Mouse (Mus musculus): ENCODE measurements around the gene Pmfbp1. TPM values are rescaled to one million over a fixed set of nuclear protein-coding genes. Genes with fewer than 3 reads are reported as not detected.

Pmfbp1 gene
- polyA plus RNA-seq, 1 experiment from 2014 or later, result 0.17 TPM

- Histone ChIP-seq H3K27ac (replicated peaks; ENCODE audit: low read depth, low read length) (no peak overlapping the region), H3K9ac (replicated peaks; ENCODE audit: low read length) (no peak overlapping the region), H3K4me2 (ENCODE audit: low read depth, low read length) (no peak overlapping the region), H3K36me3 (replicated peaks; ENCODE audit: control insufficient read depth, insufficient read depth, low read depth, low read length) (no peaks in the 10 kb centered on the region), H3K9me3 (replicated peaks; ENCODE audit: control insufficient read depth, low read length) (no peaks in the 10 kb centered on the region), H3K27me3 (ENCODE audit: control insufficient read depth, insufficient read depth, low read length) (no peaks in the 10 kb centered on the region), H3K4me3 (ENCODE audit: low read depth, low read length) (no peak overlapping the region), H3K4me1 (ENCODE audit: control insufficient read depth, insufficient read depth, low read length) (no peaks in the 10 kb centered on the region)
- WGBS, result 62% methylated on average over 1 of the region's 1 CpGs
- DNase-seq (ENCODE audit: low spot score), result no peak
- ATAC-seq (replicated peaks; ENCODE audit: insufficient number of reproducible peaks, low FRiP score, low TSS enrichment, low read depth), result no peak
Observed at GRCm38 (mm10) chr8:109503566-109503965, 9.7 kb downstream of the Pmfbp1 start.

- Histone ChIP-seq H3K4me3 (ENCODE audit: low read depth, low read length) (no peak overlapping the region), H3K9me3 (replicated peaks; ENCODE audit: control insufficient read depth, low read length) (no peaks in the 10 kb centered on the region), H3K4me1 (ENCODE audit: control insufficient read depth, insufficient read depth, low read length) (no peaks in the 10 kb centered on the region), H3K9ac (replicated peaks; ENCODE audit: low read length) (no peak overlapping the region), H3K36me3 (replicated peaks; ENCODE audit: control insufficient read depth, insufficient read depth, low read depth, low read length) (no peaks in the 10 kb centered on the region), H3K4me2 (ENCODE audit: low read depth, low read length) (no peak overlapping the region), H3K27ac (replicated peaks; ENCODE audit: low read depth, low read length) (no peak overlapping the region), H3K27me3 (ENCODE audit: control insufficient read depth, insufficient read depth, low read length) (no peaks in the 10 kb centered on the region)
- ATAC-seq (replicated peaks; ENCODE audit: insufficient number of reproducible peaks, low FRiP score, low TSS enrichment, low read depth) (no peak), DNase-seq (ENCODE audit: low spot score) (no peak)
- WGBS, result 86% methylated on average over 5 of the region's 5 CpGs
Observed at GRCm38 (mm10) chr8:109505560-109505959, 11.7 kb downstream of the Pmfbp1 start.

GRCm38 (mm10) chr8:109524008-109524407 lies 30.2 kb downstream of the Pmfbp1 start:
- Histone ChIP-seq H3K9ac (replicated peaks; ENCODE audit: low read length) (no peak overlapping the region), H3K27me3 (ENCODE audit: control insufficient read depth, insufficient read depth, low read length) (no peaks in the 10 kb centered on the region), H3K9me3 (replicated peaks; ENCODE audit: control insufficient read depth, low read length) (no peaks in the 10 kb centered on the region), H3K4me3 (ENCODE audit: low read depth, low read length) (no peak overlapping the region), H3K4me1 (ENCODE audit: control insufficient read depth, insufficient read depth, low read length) (no peaks in the 10 kb centered on the region), H3K27ac (replicated peaks; ENCODE audit: low read depth, low read length) (no peak overlapping the region), H3K36me3 (replicated peaks; ENCODE audit: control insufficient read depth, insufficient read depth, low read depth, low read length) (no peaks in the 10 kb centered on the region), H3K4me2 (ENCODE audit: low read depth, low read length) (no peak overlapping the region)
- WGBS, result 81% methylated on average over 2 of the region's 2 CpGs
- ATAC-seq (replicated peaks; ENCODE audit: insufficient number of reproducible peaks, low FRiP score, low TSS enrichment, low read depth), result no peak
- no peak for DNase-seq (ENCODE audit: low spot score)

- Histone ChIP-seq H3K9ac (replicated peaks; ENCODE audit: low read length) (no peak overlapping the region), H3K9me3 (replicated peaks; ENCODE audit: control insufficient read depth, low read length) (no peaks in the 10 kb centered on the region), H3K4me3 (ENCODE audit: low read depth, low read length) (no peak overlapping the region), H3K27ac (replicated peaks; ENCODE audit: low read depth, low read length) (no peak overlapping the region), H3K4me2 (ENCODE audit: low read depth, low read length) (no peak overlapping the region), H3K27me3 (ENCODE audit: control insufficient read depth, insufficient read depth, low read length) (no peaks in the 10 kb centered on the region), H3K4me1 (ENCODE audit: control insufficient read depth, insufficient read depth, low read length) (no peaks in the 10 kb centered on the region), H3K36me3 (replicated peaks; ENCODE audit: control insufficient read depth, insufficient read depth, low read depth, low read length) (no peaks in the 10 kb centered on the region)
- WGBS, result 84% methylated on average over 19 of the region's 19 CpGs
- ATAC-seq (replicated peaks; ENCODE audit: insufficient number of reproducible peaks, low FRiP score, low TSS enrichment, low read depth) (no peak), DNase-seq (ENCODE audit: low spot score) (peak; percentile 65)
Observed at GRCm38 (mm10) chr8:109535140-109535990, 41.5 kb downstream of the Pmfbp1 start.

GRCm38 (mm10) chr8:109536703-109537102 lies 42.9 kb downstream of the Pmfbp1 start:
- no peak overlapping the region for H3K27ac ChIP-seq (replicated peaks; ENCODE audit: low read depth, low read length)
- peak overlapping the region; percentile 22 for H3K9ac ChIP-seq (replicated peaks; ENCODE audit: low read length)
- no peak overlapping the region for H3K4me3 ChIP-seq (ENCODE audit: low read depth, low read length)
- ATAC-seq (replicated peaks; ENCODE audit: insufficient number of reproducible peaks, low FRiP score, low TSS enrichment, low read depth) (peak; percentile 84), DNase-seq (ENCODE audit: low spot score) (peak; percentile 86)
- no peaks in the 10 kb centered on the region for H3K4me1 ChIP-seq (ENCODE audit: control insufficient read depth, insufficient read depth, low read length)
- H3K27me3 ChIP-seq (ENCODE audit: control insufficient read depth, insufficient read depth, low read length), result no peaks in the 10 kb centered on the region
- H3K9me3 ChIP-seq (replicated peaks; ENCODE audit: control insufficient read depth, low read length), result no peaks in the 10 kb centered on the region
- WGBS, result 11% methylated on average over 4 of the region's 5 CpGs
- peak overlapping the region; percentile 19 for H3K4me2 ChIP-seq (ENCODE audit: low read depth, low read length)
- H3K36me3 ChIP-seq (replicated peaks; ENCODE audit: control insufficient read depth, insufficient read depth, low read depth, low read length), result no peaks in the 10 kb centered on the region

- DNase-seq (ENCODE audit: low spot score), result no peak
- WGBS, result 72% methylated on average over 5 of the region's 5 CpGs
- H3K9ac ChIP-seq (replicated peaks; ENCODE audit: low read length), result no peak overlapping the region
- H3K4me1 ChIP-seq (ENCODE audit: control insufficient read depth, insufficient read depth, low read length), result no peaks in the 10 kb centered on the region
- no peaks in the 10 kb centered on the region for H3K27me3 ChIP-seq (ENCODE audit: control insufficient read depth, insufficient read depth, low read length)
- ATAC-seq (replicated peaks; ENCODE audit: insufficient number of reproducible peaks, low FRiP score, low TSS enrichment, low read depth), result no peak
- no peak overlapping the region for H3K4me2 ChIP-seq (ENCODE audit: low read depth, low read length)
- no peaks in the 10 kb centered on the region; the same call in 1 of the 2 replicates for H3K36me3 ChIP-seq (replicated peaks; ENCODE audit: control insufficient read depth, insufficient read depth, low read depth, low read length)
- no peak overlapping the region for H3K27ac ChIP-seq (replicated peaks; ENCODE audit: low read depth, low read length)
- H3K9me3 ChIP-seq (replicated peaks; ENCODE audit: control insufficient read depth, low read length), result no peaks in the 10 kb centered on the region
- H3K4me3 ChIP-seq (ENCODE audit: low read depth, low read length), result no peak overlapping the region
Observed at GRCm38 (mm10) chr8:109542165-109542564, 48.3 kb downstream of the Pmfbp1 start.

- Histone ChIP-seq H3K4me1 (ENCODE audit: control insufficient read depth, insufficient read depth, low read length) (no peaks in the 10 kb centered on the region), H3K36me3 (replicated peaks; ENCODE audit: control insufficient read depth, insufficient read depth, low read depth, low read length) (peaks cover 3% of the 10 kb centered on the region; the same call in 1 of the 2 replicates), H3K27me3 (ENCODE audit: control insufficient read depth, insufficient read depth, low read length) (no peaks in the 10 kb centered on the region), H3K27ac (replicated peaks; ENCODE audit: low read depth, low read length) (no peak overlapping the region), H3K4me3 (ENCODE audit: low read depth, low read length) (no peak overlapping the region), H3K9ac (replicated peaks; ENCODE audit: low read length) (no peak overlapping the region), H3K9me3 (replicated peaks; ENCODE audit: control insufficient read depth, low read length) (no peaks in the 10 kb centered on the region), H3K4me2 (ENCODE audit: low read depth, low read length) (no peak overlapping the region)
- DNase-seq (ENCODE audit: low spot score) (no peak), ATAC-seq (replicated peaks; ENCODE audit: insufficient number of reproducible peaks, low FRiP score, low TSS enrichment, low read depth) (no peak)
- 83% methylated on average over 8 of the region's 8 CpGs for WGBS
Observed at GRCm38 (mm10) chr8:109542748-109543519, 49.1 kb downstream of the Pmfbp1 start.

- DNase-seq (ENCODE audit: low spot score) (no peak), ATAC-seq (replicated peaks; ENCODE audit: insufficient number of reproducible peaks, low FRiP score, low TSS enrichment, low read depth) (no peak)
- H3K9me3 ChIP-seq (replicated peaks; ENCODE audit: control insufficient read depth, low read length), result no peaks in the 10 kb centered on the region
- no peak overlapping the region for H3K4me2 ChIP-seq (ENCODE audit: low read depth, low read length)
- peaks cover 3% of the 10 kb centered on the region for H3K36me3 ChIP-seq (replicated peaks; ENCODE audit: control insufficient read depth, insufficient read depth, low read depth, low read length)
- no peak overlapping the region for H3K4me3 ChIP-seq (ENCODE audit: low read depth, low read length)
- no peaks in the 10 kb centered on the region for H3K4me1 ChIP-seq (ENCODE audit: control insufficient read depth, insufficient read depth, low read length)
- no peaks in the 10 kb centered on the region for H3K27me3 ChIP-seq (ENCODE audit: control insufficient read depth, insufficient read depth, low read length)
- no peak overlapping the region for H3K9ac ChIP-seq (replicated peaks; ENCODE audit: low read length)
- WGBS, result 51% methylated on average over 3 of the region's 3 CpGs
- no peak overlapping the region for H3K27ac ChIP-seq (replicated peaks; ENCODE audit: low read depth, low read length)
Observed at GRCm38 (mm10) chr8:109544049-109544448, 50.2 kb downstream of the Pmfbp1 start.
